Mouse (Mus musculus): ENCODE measurements around the gene Nrap. TPM values are rescaled to one million over a fixed set of nuclear protein-coding genes. Genes with fewer than 3 reads are reported as not detected.
"Not testable (repeated sequence)": the region's sequence is repeated elsewhere in the genome, so short reads cannot be mapped to it uniquely, and the experiment has no call there.

Gene Nrap
- polyA plus RNA-seq, 1 experiment from 2014 or later, result 9.6 TPM

DNA sequence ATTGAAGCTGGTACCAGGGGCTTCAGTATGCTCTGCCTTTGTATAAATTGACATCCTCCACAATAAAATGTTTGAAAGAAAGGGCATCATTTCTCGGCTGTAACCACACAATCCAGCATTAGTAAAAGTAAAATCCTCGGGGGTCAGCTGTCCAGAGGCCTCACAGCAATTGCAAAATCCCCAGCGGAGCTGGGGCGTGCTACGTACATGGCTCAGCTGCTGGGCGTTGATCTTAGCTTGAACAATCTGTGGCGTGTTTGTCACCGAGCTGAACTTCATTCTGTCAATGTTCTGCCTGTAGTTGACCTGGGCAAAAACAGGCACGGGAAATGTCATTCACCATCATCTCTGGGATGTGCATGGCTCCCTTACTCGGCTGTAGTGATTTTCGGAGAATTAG, 23.7 kb downstream of the Nrap start:
- DNase-seq (ENCODE audit: low spot score) (no peak), ATAC-seq (ENCODE audit: low read depth) (no peak)
- Histone ChIP-seq H3K4me2 (ENCODE audit: low read depth, low read length) (no peak overlapping the region), H3K27ac (replicated peaks; ENCODE audit: low read depth, low read length) (no peak overlapping the region), H3K27me3 (replicated peaks; ENCODE audit: control insufficient read depth, insufficient read depth, low read length) (no peaks in the 10 kb centered on the region), H3K4me1 (ENCODE audit: control insufficient read depth, insufficient read depth, low read length) (no peaks in the 10 kb centered on the region), H3K9ac (ENCODE audit: low read depth, low read length) (no peak overlapping the region), H3K4me3 (ENCODE audit: low read depth, low read length) (no peak overlapping the region), H3K36me3 (ENCODE audit: control insufficient read depth, insufficient read depth, low read length) (no peaks in the 10 kb centered on the region), H3K9me3 (ENCODE audit: control insufficient read depth, low read length) (no peaks in the 10 kb centered on the region)
- WGBS, result 75% methylated on average over 11 of the region's 11 CpGs

DNA sequence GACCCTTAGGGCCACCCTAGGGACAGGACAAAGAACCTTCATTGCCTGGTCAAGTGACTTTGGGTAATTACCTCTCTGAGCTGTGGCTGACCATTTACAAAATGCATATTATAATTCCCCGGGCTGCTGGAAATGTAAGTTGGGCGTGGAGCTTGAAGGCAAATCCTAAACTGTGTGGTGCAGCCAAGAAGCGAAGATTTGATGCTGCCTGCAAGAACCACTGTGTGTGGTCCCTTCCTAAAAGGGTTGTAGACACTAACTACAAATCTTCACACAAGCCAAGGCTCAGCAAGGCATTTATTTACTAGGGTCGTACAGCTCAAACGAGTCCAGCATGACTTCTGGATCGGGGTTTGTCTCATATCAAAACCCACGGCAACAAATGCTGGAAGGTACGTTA, 25.3 kb downstream of the Nrap start:
- DNase-seq (ENCODE audit: low spot score) (no peak), ATAC-seq (ENCODE audit: low read depth) (no peak)
- Histone ChIP-seq H3K27ac (replicated peaks; ENCODE audit: low read depth, low read length) (no peak overlapping the region), H3K4me1 (ENCODE audit: control insufficient read depth, insufficient read depth, low read length) (no peaks in the 10 kb centered on the region), H3K9ac (ENCODE audit: low read depth, low read length) (no peak overlapping the region), H3K4me2 (ENCODE audit: low read depth, low read length) (no peak overlapping the region), H3K27me3 (replicated peaks; ENCODE audit: control insufficient read depth, insufficient read depth, low read length) (no peaks in the 10 kb centered on the region), H3K4me3 (ENCODE audit: low read depth, low read length) (no peak overlapping the region), H3K9me3 (ENCODE audit: control insufficient read depth, low read length) (no peaks in the 10 kb centered on the region), H3K36me3 (ENCODE audit: control insufficient read depth, insufficient read depth, low read length) (no peaks in the 10 kb centered on the region)
- WGBS, result 74% methylated on average over 8 of the region's 8 CpGs

DNA sequence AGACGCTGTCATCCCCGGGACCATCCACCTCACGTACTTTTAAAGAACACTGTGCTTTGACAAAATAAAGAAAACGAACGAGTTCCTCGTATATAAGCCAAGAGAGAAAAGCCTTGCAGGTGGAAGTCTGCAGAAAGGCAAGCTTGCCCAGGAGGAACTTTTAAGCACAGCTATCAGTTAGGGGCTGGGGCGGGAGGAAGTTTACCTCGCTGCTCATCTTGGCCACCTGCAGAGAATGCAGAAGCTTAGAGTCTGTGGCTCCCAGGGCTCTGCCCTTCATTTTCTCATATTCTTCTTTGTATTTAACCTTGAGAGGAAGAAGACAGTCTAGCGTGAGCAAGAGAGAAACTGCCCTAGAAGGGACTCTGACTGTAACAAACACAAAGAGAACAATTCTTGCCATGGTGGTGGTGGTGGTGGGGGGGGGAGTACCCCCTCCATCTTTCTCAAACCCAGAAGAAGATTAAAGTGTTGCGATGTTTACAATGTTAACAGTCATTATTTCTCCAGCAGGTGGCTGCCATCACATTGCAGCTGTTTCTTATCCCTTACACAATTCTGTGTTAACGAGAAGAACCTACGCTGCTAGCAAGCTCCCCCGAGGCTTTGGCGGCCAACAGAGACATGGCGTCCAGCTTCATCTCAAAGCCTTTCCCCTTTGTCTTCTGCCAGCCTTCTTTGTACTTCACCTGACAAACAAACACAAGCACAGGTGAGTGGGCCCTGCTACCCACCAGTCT, 25.9 kb downstream of the Nrap start:
- Histone ChIP-seq H3K4me1 (ENCODE audit: control insufficient read depth, insufficient read depth, low read length) (no peaks in the 10 kb centered on the region), H3K4me3 (ENCODE audit: low read depth, low read length) (no peak overlapping the region), H3K27ac (replicated peaks; ENCODE audit: low read depth, low read length) (no peak overlapping the region), H3K27me3 (replicated peaks; ENCODE audit: control insufficient read depth, insufficient read depth, low read length) (no peaks in the 10 kb centered on the region), H3K4me2 (ENCODE audit: low read depth, low read length) (no peak overlapping the region), H3K9ac (ENCODE audit: low read depth, low read length) (no peak overlapping the region), H3K9me3 (ENCODE audit: control insufficient read depth, low read length) (no peaks in the 10 kb centered on the region), H3K36me3 (ENCODE audit: control insufficient read depth, insufficient read depth, low read length) (no peaks in the 10 kb centered on the region)
- 64% methylated on average over 15 of the region's 15 CpGs for WGBS
- ATAC-seq (ENCODE audit: low read depth) (no peak), DNase-seq (ENCODE audit: low spot score) (no peak)

DNA sequence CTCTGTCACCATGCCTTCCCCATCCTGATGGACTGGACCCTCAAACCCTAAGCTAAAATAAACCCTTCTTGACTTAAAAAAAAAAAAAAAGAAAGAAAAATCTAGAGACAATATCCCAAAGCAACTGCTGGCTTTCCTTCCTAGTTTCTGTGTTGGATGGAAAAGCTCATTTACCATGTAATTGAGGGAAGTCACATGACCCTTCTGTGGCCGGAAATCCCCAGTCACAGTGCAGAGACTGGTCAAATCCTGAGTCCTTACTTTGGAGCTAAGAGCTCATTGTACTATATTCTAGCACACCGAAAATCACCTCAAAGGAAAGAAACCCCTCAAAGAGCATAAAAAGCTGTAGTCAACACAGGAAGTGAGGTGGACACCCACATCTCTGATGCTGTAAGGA, 30.9 kb downstream of the Nrap start:
- H3K36me3 ChIP-seq (ENCODE audit: control insufficient read depth, insufficient read depth, low read length), result no peaks in the 10 kb centered on the region
- H3K4me1 ChIP-seq (ENCODE audit: control insufficient read depth, insufficient read depth, low read length), result no peaks in the 10 kb centered on the region
- no peaks in the 10 kb centered on the region for H3K9me3 ChIP-seq (ENCODE audit: control insufficient read depth, low read length)
- H3K4me2 ChIP-seq (ENCODE audit: low read depth, low read length), result no peak overlapping the region
- ATAC-seq (ENCODE audit: low read depth) (no peak), DNase-seq (ENCODE audit: low spot score) (no peak)
- 69% methylated on average over 2 of the region's 2 CpGs for WGBS
- H3K4me3 ChIP-seq (ENCODE audit: low read depth, low read length), result no peak overlapping the region
- no peak overlapping the region for H3K9ac ChIP-seq (ENCODE audit: low read depth, low read length)
- no peaks in the 10 kb centered on the region for H3K27me3 ChIP-seq (replicated peaks; ENCODE audit: control insufficient read depth, insufficient read depth, low read length)
- no peak overlapping the region for H3K27ac ChIP-seq (replicated peaks; ENCODE audit: low read depth, low read length)

DNA sequence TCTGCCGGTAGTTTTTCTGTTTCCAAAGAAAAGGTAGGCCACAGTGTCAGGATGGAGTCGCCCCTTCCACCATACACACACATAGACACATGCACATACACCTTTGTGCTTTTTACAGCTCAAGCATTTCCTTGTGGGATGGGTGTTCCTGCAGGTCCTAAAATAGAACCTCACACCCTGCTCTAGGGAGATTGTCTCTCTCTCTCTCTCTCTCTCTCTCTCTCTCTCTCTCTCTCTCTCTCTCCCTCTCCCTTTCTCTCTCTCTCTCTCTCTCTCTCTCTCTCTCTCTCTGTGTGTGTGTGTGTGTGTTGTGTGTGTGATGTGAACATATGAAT, 32.5 kb downstream of the Nrap start:
- ATAC-seq (ENCODE audit: low read depth); H3K27me3 ChIP-seq (replicated peaks; ENCODE audit: control insufficient read depth, insufficient read depth, low read length); H3K4me3 ChIP-seq (ENCODE audit: low read depth, low read length); H3K9ac ChIP-seq (ENCODE audit: low read depth, low read length); H3K9me3 ChIP-seq (ENCODE audit: control insufficient read depth, low read length); DNase-seq (ENCODE audit: low spot score); H3K36me3 ChIP-seq (ENCODE audit: control insufficient read depth, insufficient read depth, low read length); H3K27ac ChIP-seq (replicated peaks; ENCODE audit: low read depth, low read length); H3K4me1 ChIP-seq (ENCODE audit: control insufficient read depth, insufficient read depth, low read length); H3K4me2 ChIP-seq (ENCODE audit: low read depth, low read length): not testable (repeated sequence)
- 78% methylated on average over 2 of the region's 2 CpGs for WGBS

DNA sequence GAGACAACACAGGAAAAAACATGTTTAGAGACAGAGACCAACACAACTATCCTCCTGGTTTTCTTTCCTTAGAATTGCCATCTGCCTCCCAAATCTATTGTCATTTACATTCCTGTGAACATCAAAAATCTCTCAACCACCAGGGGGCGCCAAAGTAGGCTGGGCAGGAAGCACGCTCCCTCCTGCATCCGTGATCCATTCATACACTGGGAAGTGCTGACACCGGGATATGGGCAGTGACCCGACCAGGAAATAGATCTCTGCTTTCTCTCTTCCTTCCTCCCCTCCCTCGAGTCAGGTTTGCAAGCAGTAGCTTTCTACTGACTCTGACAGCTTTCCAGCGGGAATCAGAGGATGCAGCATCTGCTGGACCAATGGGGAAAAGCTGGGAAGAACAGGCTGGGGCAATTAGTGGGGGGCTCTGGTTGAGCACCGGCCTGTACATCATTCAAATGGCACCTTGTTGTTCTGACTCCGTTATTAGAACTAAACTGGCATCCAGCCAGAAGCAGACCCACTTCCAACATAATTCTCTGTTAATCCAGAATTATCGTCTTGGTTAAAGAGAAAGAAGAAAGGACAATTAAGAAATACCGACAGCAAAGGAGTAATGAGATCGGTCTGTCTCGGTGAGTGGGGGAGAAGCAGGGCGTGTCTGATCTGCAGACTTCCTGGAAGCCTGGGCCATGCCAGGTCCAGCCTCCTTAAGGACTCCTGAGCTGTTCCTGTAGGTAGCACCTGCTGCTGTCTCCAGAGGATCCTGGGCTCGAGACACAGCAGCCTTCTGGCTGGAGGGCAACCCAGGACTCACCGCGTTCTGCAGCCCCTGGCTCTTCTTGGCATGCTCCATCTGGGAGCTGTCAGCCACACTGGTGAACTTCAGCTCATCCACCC, 33.1 kb downstream of the Nrap start:
- no peaks in the 10 kb centered on the region for H3K4me1 ChIP-seq (ENCODE audit: control insufficient read depth, insufficient read depth, low read length)
- DNase-seq (ENCODE audit: low spot score), result peak; percentile 63
- ATAC-seq (ENCODE audit: low read depth), result no peak
- H3K27me3 ChIP-seq (replicated peaks; ENCODE audit: control insufficient read depth, insufficient read depth, low read length), result no peaks in the 10 kb centered on the region
- H3K9me3 ChIP-seq (ENCODE audit: control insufficient read depth, low read length), result no peaks in the 10 kb centered on the region
- no peaks in the 10 kb centered on the region for H3K36me3 ChIP-seq (ENCODE audit: control insufficient read depth, insufficient read depth, low read length)
- WGBS, result 41% methylated on average over 17 of the region's 17 CpGs
- H3K27ac ChIP-seq (replicated peaks; ENCODE audit: low read depth, low read length), result no peak overlapping the region
- H3K9ac ChIP-seq (ENCODE audit: low read depth, low read length), result no peak overlapping the region
- peak overlapping the region; percentile 23; the same call in 1 of the 2 replicates for H3K4me2 ChIP-seq (ENCODE audit: low read depth, low read length)
- H3K4me3 ChIP-seq (ENCODE audit: low read depth, low read length), result no peak overlapping the region

DNA sequence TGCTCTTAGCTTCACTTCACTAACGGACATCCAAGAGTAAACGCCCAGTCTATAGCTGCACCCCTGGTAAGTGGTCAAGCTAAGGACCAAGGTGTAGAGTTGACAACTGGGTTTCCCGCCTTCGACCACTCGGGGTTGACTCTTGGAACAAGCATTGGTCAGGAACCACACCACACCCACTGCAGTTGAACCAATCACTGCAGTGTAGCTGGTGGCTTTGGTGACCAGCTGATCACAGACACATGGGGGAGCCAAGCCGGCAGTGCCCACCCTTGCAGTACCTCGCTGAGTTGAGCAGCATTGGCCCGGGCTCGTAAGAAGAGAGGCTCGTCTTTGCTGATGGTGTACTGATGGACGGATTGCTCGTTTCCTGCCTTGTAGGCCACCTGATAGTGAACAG, 34.6 kb downstream of the Nrap start:
- Histone ChIP-seq H3K9me3 (ENCODE audit: control insufficient read depth, low read length) (no peaks in the 10 kb centered on the region), H3K36me3 (ENCODE audit: control insufficient read depth, insufficient read depth, low read length) (no peaks in the 10 kb centered on the region), H3K9ac (ENCODE audit: low read depth, low read length) (no peak overlapping the region), H3K4me1 (ENCODE audit: control insufficient read depth, insufficient read depth, low read length) (no peaks in the 10 kb centered on the region), H3K4me2 (ENCODE audit: low read depth, low read length) (no peak overlapping the region), H3K27me3 (replicated peaks; ENCODE audit: control insufficient read depth, insufficient read depth, low read length) (no peaks in the 10 kb centered on the region), H3K4me3 (ENCODE audit: low read depth, low read length) (no peak overlapping the region), H3K27ac (replicated peaks; ENCODE audit: low read depth, low read length) (no peak overlapping the region)
- DNase-seq (ENCODE audit: low spot score), result no peak
- ATAC-seq (ENCODE audit: low read depth), result no peak
- 85% methylated on average over 12 of the region's 12 CpGs for WGBS

DNA sequence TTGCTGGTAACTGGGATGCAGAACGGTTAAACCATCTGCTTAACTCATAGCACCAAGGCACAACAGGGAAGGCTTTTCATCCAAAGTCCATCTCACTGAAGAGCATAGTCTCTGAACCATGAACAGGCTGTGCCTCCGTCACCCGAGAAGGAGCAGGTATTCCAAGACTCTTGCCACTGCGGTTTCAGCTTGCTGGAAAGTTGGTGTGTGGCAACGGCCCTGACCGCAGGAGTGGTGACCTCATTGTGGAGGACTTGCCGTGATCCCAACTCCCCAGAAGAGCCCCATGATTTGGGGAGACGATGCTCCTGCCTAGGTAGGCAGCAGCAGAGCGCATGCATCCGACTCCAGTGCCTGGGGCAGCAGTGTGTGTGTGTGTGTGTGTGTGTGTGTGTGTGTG, 36.1 kb downstream of the Nrap start:
- H3K4me3 ChIP-seq (ENCODE audit: low read depth, low read length), result no peak overlapping the region
- H3K4me1 ChIP-seq (ENCODE audit: control insufficient read depth, insufficient read depth, low read length), result no peaks in the 10 kb centered on the region
- H3K27me3 ChIP-seq (replicated peaks; ENCODE audit: control insufficient read depth, insufficient read depth, low read length), result no peaks in the 10 kb centered on the region
- H3K9ac ChIP-seq (ENCODE audit: low read depth, low read length), result no peak overlapping the region
- H3K36me3 ChIP-seq (ENCODE audit: control insufficient read depth, insufficient read depth, low read length), result no peaks in the 10 kb centered on the region
- ATAC-seq (ENCODE audit: low read depth), result no peak
- 79% methylated on average over 10 of the region's 10 CpGs for WGBS
- no peak for DNase-seq (ENCODE audit: low spot score)
- no peak overlapping the region for H3K4me2 ChIP-seq (ENCODE audit: low read depth, low read length)
- no peaks in the 10 kb centered on the region for H3K9me3 ChIP-seq (ENCODE audit: control insufficient read depth, low read length)
- no peak overlapping the region for H3K27ac ChIP-seq (replicated peaks; ENCODE audit: low read depth, low read length)

Measured in embryonic facial prominence, embryonic 14.5 days (tissue).